Mouse (Mus musculus): ENCODE data around the gene Ephb4. TPM values are rescaled to one million over a fixed set of nuclear protein-coding genes. Genes with fewer than 3 reads are reported as not detected.

The Ephb4 gene
- polyA plus RNA-seq (2017; shearing (Covaris generic)): not detected

GRCm38 (mm10) chr5:137349384-137350204 is at the start of gene Ephb4:
Gene Ephb4 (plus strand): TSS chr5:137350109.

DNA sequence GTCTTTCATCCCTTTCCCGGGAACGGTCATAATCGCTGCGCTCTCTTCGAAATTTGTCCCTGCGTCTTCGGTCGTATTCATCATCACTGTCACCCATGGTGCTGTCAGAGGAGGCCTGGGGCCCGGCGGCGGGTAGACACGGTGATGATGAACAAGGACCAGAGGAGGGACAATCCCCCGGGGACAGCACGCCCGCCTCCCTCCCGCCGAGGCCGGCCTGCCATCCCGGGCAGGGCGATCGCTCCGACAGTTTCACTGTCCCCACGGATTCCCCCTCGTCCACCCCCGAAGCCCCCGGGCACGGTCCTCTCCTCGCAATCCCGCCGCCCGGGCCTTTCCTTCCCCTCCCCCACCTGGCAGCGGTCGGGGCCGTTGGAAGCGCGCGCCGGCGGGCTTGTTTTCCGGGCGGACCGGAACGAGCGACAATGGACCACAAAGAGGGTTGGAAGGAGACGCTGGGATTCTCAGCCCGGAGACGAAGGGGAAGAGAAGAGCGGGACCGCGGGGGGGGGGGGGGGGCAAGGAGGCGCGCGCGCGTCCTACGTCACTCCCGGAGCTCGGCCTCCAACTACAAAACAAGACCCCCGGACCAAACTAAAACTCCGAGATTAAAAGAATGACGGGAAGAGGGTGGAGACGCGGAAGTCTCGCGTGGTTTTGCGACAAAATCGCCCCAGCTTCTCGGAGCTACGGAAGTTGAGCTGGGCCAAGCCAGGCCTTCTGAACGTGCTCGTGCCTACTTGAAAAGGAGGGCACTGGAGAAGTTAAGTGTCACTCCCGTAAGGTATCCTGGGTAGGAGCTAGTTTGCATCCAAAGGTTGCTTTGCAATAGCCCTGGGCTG is 42.6 kb upstream of the Ephb4 start, which contains the start of gene Srrt:
TSS of gene Srrt (minus strand) at position 604 of the 842 bp plus-strand sequence.

DNA sequence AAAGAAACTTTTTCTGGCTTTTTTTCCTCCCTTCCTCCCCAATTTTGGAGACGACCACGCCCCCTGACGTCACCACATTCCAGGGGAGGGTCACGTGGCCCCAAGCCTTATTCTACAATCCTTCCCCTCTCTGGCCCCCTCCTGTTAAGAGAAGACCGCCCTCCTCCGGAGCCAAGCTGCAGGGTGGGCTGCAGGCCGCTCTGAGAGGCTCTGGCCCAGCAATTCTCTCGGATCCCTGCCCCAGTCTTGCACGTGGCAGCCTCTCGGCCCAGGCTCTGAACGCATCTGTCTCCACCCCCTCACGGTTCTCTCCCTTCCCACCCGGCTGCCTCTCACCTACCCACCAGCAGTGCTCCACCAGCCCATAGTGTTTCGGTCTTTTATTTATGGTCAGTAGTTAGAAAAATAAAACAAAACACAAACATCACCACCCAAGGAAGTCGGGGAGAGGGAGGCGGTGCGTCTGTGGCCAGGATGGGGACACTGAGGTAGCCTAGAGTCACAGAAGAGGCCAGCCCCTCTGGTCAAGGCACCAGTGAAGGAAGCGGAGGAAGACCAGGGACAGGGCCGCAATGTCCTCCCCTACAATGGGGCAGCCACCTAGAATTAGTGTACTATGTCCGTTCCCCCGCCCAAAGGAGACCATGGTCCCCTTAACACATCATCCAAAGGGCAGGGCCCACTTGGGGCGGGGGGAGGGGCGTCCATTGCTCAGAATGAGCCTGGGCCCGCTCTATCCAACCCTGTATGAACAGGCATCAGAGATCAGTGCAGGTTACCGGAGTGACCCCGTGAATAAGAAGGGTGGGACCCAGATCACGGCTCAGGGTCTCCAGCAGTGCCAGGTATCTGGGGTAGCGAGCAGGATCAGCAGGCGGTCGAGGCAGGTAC is 35.5 kb upstream of the Ephb4 start, which contains the start of gene Trip6:
TSS of gene Trip6 (minus strand) at position 212 of the 891 bp plus-strand sequence.

GRCm38 (mm10) chr5:137333512-137334174 is 16.3 kb upstream of the Ephb4 start, which contains the start of gene Slc12a9:
Gene Slc12a9 (minus strand): TSS chr5:137333597.

Other genes starting within 250 kb of the Ephb4 start
- gene Trim56, start 233.9 kb upstream of the Ephb4 start, polyA plus RNA-seq (2017; shearing (Covaris generic)): 6.6 TPM
- not detected for gene Muc3, start 200.8 kb upstream of the Ephb4 start, polyA plus RNA-seq (2017; shearing (Covaris generic))
- not detected for gene Muc3a, start 137.7 kb upstream of the Ephb4 start, polyA plus RNA-seq (2017; shearing (Covaris generic))
- gene Ache, start 62.6 kb upstream of the Ephb4 start, polyA plus RNA-seq (2017; shearing (Covaris generic)): not detected
- gene Ufsp1, start 55.5 kb upstream of the Ephb4 start, polyA plus RNA-seq (2017; shearing (Covaris generic)): not detected
- 81.7 TPM for gene Srrt, start 42.4 kb upstream of the Ephb4 start, polyA plus RNA-seq (2017; shearing (Covaris generic))
- gene Trip6, start 35.7 kb upstream of the Ephb4 start, polyA plus RNA-seq (2017; shearing (Covaris generic)): 2.7 TPM
- 9.4 TPM for gene Slc12a9, start 16.5 kb upstream of the Ephb4 start, polyA plus RNA-seq (2017; shearing (Covaris generic))
- 0.51 TPM for gene Zan, start 127.0 kb downstream of the Ephb4 start, polyA plus RNA-seq (2017; shearing (Covaris generic))
- 24.9 TPM for gene Pop7, start 152.4 kb downstream of the Ephb4 start, polyA plus RNA-seq (2017; shearing (Covaris generic))
- gene Gigyf1, start 168.4 kb downstream of the Ephb4 start, polyA plus RNA-seq (2017; shearing (Covaris generic)): 7.8 TPM
- gene Epo, start 183.1 kb downstream of the Ephb4 start, polyA plus RNA-seq (2017; shearing (Covaris generic)): not detected
- 244 TPM for gene Gnb2, start 183.4 kb downstream of the Ephb4 start, polyA plus RNA-seq (2017; shearing (Covaris generic))
- not detected for gene Actl6b, start 203.4 kb downstream of the Ephb4 start, polyA plus RNA-seq (2017; shearing (Covaris generic))
- not detected for gene Tfr2, start 219.7 kb downstream of the Ephb4 start, polyA plus RNA-seq (2017; shearing (Covaris generic))

Measured in effector memory CD4-positive, alpha-beta T cell, adult 7 months (primary cell).